Mouse (Mus musculus) 3T3-L1 (cell line): Measurements from ENCODE around the gene Ccdc146.
"Not testable (repeated sequence)": the region's sequence is repeated elsewhere in the genome, so short reads cannot be mapped to it uniquely, and the experiment has no call there.

Source experiments
- DNase-seq: peaks from one replicate; pipeline ENCODE4 v3.0.0-alpha.2; 2015; ENCODE audit warnings: low read depth, low spot score

Gene Ccdc146

DNA sequence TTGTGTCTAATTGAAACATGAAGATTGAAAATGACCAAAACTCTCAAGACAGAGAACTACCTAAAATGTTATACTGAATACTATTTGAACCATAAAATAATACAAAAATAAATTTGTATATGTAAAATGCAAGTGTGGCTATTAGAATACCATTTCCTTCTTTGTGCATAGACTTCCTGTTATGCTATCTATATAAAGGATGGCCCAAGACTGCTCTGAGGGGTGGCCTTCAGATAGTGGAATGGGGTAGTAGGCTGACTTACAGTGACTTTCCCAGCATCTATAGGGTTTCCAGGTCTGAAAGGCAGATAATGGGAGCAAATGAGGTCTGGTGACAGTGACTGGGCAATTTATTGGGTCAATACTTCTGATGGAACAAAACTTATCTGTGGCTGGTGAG, 37.1 kb downstream of the Ccdc146 start:
- DNase-seq: no peak

DNA sequence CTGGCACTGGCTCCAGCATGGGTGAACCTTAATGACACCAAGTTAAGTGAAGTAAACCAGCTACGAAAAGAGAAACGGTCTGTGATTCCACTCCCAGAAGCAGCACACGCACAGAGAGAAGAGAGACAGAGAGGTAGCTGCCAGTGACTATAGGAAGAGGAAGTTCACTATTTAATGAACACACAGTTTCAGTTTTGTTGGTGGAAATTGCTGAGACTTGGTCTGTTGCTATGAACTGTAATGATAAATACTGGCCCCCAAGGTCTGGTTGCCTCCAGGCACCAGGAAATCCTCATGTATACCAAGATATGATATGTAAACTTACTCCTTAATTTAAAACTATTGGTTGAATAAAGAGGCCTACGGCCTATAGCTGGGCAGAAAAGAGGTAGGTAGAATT, 38.0 kb downstream of the Ccdc146 start:
- DNase-seq: no peak

DNA sequence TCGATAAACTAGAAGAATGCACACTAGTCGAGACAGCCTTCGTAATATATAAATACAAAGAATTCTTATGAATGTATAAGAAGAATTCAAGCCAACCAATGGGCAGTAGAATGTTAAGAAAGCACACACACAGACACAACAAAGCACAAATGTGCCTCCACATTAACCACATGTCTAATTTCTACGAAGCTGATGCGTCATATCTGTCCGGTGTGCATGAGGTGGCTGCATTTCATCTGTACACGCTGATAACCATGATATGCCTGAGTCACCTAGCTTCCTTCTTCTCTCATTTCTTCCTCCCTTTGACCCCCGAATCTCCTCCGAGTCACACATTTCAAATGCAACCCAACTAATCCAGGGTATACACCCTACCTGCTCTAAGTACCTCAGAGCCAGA, 39.5 kb downstream of the Ccdc146 start:
- no peak for DNase-seq

DNA sequence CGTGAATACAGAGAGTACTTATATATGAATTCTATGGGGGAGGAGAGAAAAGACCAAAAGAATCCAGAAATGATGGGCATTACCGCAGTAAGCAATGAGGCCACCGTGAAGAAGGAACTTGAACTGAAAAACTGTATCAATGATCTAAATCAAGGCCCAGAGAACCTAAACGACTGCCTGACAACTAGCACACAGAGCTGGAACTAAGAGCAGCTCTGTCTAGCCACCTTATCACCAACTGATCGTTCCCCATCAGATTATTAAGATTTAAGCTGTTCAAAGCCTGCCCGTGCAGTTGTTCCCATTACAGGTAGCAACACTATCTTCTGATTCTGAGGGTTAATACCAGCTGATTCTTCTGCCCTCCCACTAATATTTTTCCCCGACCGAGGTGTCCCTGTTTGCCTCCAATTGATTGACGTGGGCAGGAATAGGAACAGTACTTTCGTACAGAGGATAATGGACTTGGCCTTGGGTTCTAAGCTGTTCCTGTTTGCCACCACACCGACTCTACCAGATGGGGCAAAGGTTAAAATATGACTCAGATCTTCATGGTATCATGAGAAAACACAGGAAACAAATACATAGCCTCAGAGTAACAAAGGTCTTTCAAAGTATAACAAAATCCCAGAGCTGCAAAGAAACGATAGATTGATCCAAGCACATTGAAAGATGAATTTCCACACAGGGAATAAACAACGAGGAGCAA, 40.1 kb downstream of the Ccdc146 start:
- no peak for DNase-seq

GRCm38 (mm10) chr5:21383392-21384251, 40.9 kb downstream of the Ccdc146 start:
- no peak for DNase-seq

DNA sequence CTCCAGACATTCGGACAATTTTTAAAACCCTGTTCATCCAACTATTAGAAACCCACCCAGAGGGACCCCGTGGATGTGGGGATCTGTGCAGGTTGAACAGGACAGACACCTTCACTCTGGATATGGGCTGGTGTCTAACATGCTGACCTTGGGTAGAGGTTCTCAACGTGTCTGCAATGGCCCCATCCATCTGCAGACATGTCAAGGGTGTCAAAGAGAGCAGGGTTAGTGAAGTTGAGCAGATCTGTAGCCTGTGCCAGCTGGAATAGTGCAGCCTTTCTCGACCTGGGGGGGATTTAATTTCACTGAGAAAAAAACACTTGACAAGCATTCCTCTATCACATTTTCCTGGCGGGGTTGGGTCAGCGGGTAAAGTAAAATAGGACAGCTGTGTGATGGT, 41.8 kb downstream of the Ccdc146 start:
- DNase-seq: no peak

DNA sequence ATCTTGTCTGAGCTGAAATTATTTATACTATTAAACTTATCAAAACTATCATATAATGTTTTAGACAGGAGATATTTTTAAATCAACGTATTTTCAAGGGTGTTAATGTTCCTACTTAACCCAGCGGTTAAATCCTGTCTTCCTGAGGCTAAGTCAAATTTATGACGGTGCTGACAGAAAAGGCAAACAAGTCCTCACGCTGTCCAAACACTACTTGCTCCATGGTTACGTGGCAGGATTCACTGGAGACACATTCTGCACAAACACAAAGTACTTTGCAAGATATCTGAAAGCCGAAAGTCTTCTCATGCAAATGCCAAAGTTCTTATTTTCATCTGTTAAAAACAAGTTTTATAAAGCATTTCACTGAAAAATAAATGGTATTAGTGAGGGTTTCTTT, 42.5 kb downstream of the Ccdc146 start:
- peak; percentile 9 for DNase-seq

GRCm38 (mm10) chr5:21378397-21378796, 46.1 kb downstream of the Ccdc146 start:
- no peak for DNase-seq

DNA sequence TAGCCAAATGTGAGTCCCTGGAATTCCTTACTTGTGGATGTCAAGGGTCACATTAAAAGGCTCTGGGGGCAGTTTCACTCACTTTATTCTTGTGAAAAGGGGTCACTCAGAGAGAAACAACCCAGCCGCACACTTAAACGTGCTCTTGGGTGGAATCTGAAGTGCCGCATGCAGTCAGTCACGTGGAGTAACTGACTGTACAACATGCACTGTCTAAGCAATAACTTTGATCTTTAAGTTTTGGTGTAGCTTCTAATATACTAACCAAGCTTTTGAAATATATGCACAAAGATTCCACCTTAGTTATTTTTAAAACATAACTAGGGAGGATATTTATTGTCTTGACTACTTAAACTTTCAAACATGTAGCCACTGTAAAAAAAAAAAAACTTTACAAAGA, 47.5 kb downstream of the Ccdc146 start:
- no peak for DNase-seq

DNA sequence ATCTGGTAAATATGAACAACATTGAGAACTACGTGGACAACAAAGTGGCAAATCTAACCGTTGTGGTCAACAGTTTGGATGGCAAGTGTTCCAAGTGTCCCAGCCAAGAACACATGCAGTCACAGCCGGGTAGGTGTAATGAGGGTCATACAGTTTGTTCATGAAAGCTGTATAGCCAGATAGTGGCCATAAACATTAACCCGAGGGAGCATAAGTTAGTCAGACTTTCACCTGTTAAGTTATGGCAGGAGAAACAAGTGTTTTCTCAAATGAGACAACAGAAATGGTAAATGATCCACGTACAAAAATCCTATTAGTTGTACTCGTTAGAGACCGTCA, 51.3 kb downstream of the Ccdc146 start:
- no peak for DNase-seq

DNA sequence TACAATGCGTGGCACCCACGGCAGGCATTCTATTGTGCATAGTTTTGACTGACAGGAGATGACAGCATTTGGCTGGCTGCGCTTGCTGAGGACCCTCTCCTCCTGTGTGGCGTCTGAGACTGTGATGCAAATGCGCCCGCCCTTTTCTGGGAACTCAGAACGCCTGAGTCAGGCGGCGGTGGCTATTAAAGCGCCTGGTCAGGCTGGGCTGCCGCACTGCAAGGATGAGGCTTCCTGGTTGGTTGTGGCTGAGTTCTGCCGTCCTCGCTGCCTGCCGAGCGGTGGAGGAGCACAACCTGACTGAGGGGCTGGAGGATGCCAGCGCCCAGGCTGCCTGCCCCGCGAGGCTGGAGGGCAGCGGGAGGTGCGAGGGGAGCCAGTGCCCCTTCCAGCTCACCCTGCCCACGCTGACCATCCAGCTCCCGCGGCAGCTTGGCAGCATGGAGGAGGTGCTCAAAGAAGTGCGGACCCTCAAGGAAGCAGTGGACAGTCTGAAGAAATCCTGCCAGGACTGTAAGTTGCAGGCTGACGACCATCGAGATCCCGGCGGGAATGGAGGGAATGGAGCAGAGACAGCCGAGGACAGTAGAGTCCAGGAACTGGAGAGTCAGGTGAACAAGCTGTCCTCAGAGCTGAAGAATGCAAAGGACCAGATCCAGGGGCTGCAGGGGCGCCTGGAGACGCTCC, 51.8 kb downstream of the Ccdc146 start, which contains the start of gene Fgl2:
Gene Fgl2 (plus strand): TSS at position 150 of the 687 bp plus-strand sequence.
- DNase-seq: peak; percentile 16

GRCm38 (mm10) chr5:21371920-21372319, 52.6 kb downstream of the Ccdc146 start:
- no peak for DNase-seq

GRCm38 (mm10) chr5:21370218-21370947, 54.1 kb downstream of the Ccdc146 start:
- DNase-seq: peak; percentile 31

DNA sequence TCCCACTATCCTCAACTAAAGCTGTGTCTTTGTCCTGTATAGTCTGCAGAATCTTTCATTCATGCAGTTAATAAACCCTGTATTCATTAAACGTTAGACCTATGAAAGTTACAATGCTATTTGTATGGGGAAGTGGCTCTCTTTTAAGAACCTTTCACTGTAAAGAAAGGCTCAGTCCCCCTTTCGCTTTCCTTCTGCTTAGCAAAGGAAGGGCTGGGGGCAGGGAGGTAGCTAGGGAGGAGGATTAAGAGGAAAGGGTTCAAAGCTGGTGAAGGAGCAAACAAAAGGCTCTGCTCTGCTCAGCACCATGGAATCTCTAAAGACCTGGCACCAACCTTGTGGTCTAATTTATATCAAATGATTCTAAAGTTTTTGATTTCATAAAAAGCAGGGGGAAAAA, 57.0 kb downstream of the Ccdc146 start:
- DNase-seq: no peak

DNA sequence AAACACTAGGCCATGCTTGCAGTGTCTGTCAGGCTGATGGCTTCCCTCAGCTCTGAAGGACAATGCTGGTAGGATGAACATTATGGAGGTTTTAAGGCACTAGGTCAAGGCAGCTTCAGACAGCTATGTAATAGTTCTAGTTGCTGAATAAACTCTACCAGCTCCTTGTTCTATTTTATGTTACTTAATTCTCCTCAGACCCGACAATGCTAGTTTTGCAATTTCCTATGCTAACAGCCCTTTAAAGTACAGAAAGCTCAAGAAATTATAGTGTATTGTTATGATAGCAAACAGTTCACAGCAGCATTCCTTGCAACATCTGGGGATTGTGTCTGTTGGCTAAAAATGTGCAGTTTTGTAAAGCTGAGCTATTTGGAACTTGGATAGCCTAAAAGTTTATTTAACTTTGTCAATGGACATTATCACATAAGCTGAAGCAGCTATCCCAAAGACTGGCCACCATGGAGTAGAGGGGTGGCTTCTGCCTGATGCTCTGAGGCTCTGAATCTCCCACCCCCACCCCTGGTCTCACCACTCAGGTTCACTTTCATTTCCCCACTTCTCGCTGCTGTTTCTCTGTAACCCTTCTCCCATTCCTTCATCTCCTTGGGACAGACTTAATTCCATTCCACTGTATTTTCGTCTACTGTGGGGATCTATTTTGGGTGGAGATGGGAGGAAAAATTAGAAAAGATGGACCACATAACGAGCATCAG, 58.0 kb downstream of the Ccdc146 start:
- no peak for DNase-seq

GRCm38 (mm10) chr5:21363343-21363742, 61.1 kb downstream of the Ccdc146 start:
- no peak for DNase-seq

DNA sequence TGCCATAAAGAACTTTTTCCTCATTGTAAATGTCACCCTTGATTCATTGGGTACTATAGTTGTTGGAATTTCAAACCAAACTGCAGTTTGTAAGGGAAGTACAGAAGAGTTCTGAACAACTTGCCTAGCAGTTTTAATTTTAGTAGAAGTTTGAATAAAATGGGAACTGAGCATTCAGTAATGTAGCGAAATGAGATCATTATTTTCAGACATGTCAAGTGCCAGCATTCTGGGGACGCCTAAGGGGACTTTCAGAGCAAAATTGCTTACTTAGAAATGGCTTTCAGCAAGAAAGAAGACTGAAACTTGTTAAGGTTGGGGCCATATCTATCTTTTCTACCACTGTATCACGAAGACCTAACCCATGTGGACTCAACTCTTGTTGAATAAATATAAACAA, 65.8 kb downstream of the Ccdc146 start:
- no peak for DNase-seq

GRCm38 (mm10) chr5:21351678-21352077, 72.8 kb downstream of the Ccdc146 start:
- no peak for DNase-seq

DNA sequence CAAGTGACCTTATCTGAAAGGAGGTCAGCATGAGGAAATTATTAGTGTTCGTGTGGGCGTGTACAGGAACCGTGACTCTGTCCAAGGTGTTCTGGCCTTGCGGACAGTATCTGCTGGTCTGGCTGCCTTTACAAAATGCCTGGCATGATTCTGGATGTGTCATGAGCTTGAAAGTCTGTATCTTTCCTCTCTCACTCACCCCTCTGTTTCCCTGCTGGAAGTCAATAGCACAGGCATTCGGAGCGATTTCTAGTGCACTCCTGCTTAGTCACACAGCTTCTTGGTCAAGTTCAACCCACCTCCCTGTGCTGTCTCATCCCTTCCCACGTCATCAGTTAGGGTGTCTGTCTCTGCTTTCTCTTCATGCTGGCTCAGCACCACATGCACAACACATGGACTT, 76.1 kb downstream of the Ccdc146 start:
- DNase-seq: peak; percentile 95

- not testable (repeated sequence) for DNase-seq
These were observed 82.2 kb downstream of the Ccdc146 start for GRCm38 (mm10) chr5:21342265-21342664.

- DNase-seq: no peak
These were observed 92.4 kb downstream of the Ccdc146 start for GRCm38 (mm10) chr5:21332119-21332518.
